Mouse (Mus musculus): ENCODE measurements around the gene Col4a4.

The Col4a4 gene

GRCm38 (mm10) chr1:82475821-82476220, 110.8 kb downstream of the Col4a4 start:
- DNase-seq (ENCODE audit: low spot score in 2 of 2): no peak

GRCm38 (mm10) chr1:82475254-82475653, 111.4 kb downstream of the Col4a4 start:
- no peak for DNase-seq (ENCODE audit: low spot score in 2 of 2)

- no peak for DNase-seq (ENCODE audit: low spot score in 2 of 2)
Observed at GRCm38 (mm10) chr1:82474461-82474961, 112.1 kb downstream of the Col4a4 start.

GRCm38 (mm10) chr1:82473467-82473866, 113.2 kb downstream of the Col4a4 start:
- DNase-seq (ENCODE audit: low spot score in 2 of 2): no peak

DNA sequence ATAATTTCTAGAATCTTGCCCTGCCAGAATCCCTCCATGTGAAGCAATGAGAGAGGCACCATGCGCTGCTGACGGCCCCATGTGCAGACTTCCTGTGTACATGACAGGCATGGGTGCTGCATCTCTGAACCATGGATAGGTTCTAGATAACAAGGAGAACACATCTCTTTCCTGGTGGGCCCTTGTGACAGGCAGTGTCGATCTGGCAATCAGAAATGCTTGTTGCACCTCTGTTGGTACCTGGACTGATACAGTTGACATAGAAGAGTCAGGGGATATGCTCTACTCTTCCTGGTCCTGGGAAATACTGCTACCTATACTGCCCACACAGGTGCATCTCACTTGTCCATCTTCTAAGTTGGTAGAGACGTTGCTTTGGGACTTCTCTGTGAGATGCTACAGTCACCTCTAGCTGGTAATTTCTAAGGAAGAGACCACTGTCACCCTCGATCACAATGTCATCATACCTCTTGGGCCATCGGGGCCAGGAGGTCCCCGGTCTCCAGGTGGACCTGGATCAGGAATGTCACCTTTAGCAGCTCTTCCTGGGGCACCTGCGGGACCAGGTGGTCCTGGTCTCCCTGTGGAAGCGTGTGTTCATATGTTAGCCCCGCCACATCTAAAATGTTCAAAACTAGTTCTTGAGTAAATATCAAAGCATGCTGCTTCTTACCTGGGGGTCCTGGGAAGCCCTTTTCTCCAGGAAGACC, 116.0 kb downstream of the Col4a4 start:
- no peak for DNase-seq (ENCODE audit: low spot score in 2 of 2)

GRCm38 (mm10) chr1:82468872-82469271, 117.8 kb downstream of the Col4a4 start:
- DNase-seq (ENCODE audit: low spot score in 2 of 2): no peak

DNA sequence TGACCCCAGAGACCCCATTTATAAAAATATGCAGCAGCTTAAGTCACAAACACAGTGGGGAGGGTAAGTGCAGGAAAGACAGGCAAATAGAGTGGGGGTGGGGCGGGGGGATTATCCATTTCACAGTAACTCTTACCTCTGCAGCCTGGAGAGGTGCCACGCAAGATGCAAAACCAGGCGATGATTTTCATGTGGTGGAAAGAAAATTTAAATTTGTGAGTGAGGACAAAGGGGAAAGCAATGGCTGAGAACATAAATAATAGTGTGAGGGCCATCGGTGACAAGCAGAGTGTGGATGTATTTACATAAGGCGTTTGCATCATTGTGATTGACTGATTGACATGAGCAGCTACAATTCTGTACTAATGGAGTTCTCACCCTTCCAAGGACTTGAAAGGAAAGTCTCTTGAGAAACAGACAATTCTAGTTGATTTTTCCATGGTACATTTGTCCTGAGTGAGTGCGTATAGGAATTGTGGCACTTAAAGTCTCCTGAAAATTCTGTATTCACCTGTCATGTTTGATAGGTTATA, 121.3 kb downstream of the Col4a4 start:
- DNase-seq (ENCODE audit: low spot score in 2 of 2): no peak

GRCm38 (mm10) chr1:82461041-82461440, 125.6 kb downstream of the Col4a4 start:
- DNase-seq (ENCODE audit: low spot score in 2 of 2): no peak

- DNase-seq (ENCODE audit: low spot score in 2 of 2): no peak
Observed at GRCm38 (mm10) chr1:82459926-82460325, 126.7 kb downstream of the Col4a4 start.

DNA sequence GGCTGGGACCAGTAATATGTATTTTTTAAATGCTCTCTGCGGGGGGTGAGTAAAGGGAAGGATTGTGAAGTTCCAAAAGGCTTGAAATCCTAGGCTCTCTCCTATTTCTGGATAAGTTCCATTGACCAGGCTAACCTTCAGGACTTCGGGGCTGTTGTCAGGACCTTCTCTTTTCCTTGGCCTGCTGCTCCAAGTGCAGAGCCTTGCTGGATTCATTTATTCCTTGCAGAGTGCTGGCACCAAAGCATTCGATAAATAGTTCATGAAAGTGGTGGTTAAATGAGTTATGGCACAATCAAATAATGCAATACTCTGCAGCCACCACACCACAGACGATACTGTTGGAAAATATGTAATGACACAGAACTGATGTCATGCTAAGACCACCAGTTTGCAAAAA, 127.3 kb downstream of the Col4a4 start:
- no peak for DNase-seq (ENCODE audit: low spot score in 2 of 2)

- no peak for DNase-seq (ENCODE audit: low spot score in 2 of 2)
Observed at GRCm38 (mm10) chr1:82454031-82454430, 132.6 kb downstream of the Col4a4 start.

DNA sequence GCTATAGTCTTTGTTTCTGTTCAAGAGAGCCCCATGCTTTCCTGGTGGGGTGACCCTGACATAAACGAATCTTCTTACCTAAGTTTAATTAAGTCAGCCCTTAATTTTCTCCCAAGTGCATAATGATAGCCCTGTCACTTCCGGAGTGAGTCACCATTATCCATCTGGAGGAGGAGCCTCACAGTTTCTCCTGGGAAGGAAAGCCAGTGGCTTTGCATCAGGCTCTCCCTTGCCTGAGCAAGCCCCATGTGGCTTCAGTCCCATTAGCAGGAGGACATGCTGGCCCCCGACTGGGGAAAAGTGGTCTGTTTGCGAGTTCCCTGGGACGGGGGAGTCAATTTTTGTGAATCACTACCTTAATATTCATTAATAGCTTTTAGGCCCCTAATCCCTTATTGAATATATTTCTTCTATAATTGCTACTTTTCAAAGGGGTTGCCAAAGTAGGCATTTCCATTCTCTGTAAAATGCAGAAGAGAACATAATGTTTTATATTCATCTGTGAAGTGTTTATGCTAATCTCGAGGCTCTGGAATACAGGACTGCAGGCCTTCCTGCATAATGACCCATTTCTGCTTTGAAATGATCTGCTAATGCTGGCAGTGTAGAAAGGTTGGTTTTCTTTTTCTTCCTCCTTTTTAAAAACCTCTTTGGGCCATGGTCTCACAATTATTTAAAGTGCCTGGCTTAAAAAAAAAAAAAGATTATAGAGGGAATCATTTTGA, 134.6 kb downstream of the Col4a4 start:
- no peak for DNase-seq (ENCODE audit: low spot score in 2 of 2)

GRCm38 (mm10) chr1:82449851-82450250, 136.8 kb downstream of the Col4a4 start:
- no peak for DNase-seq (ENCODE audit: low spot score in 2 of 2)

- no peak for DNase-seq (ENCODE audit: low spot score in 2 of 2)
Observed at GRCm38 (mm10) chr1:82446049-82446448, 140.6 kb downstream of the Col4a4 start.

GRCm38 (mm10) chr1:82443517-82443916, 143.1 kb downstream of the Col4a4 start:
- no peak for DNase-seq (ENCODE audit: low spot score in 2 of 2)

- DNase-seq (ENCODE audit: low spot score in 2 of 2): no peak
Observed at GRCm38 (mm10) chr1:82440123-82440522, 146.5 kb downstream of the Col4a4 start.

DNA sequence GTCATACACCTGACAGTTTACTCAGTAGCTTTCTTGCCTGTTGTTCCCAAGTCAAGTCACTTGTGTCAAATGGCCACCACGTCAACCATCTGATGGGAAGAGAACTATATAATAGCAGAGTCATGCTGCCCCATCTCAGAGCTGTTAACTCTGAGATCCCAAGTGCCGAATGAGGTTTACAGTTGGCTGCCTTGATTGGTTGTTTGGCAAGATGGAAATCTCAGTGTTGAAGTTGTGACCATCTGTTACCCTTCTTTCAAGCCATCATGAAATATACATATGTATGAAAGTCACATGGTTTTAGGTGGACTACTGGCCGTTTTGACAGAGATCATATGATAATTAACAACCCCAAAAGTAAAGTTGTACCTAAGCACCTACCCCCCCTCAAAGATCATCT, 149.4 kb downstream of the Col4a4 start:
- no peak for DNase-seq (ENCODE audit: low spot score in 2 of 2)

- DNase-seq (ENCODE audit: low spot score in 2 of 2): no peak
Observed at GRCm38 (mm10) chr1:82433649-82434005, 153.0 kb downstream of the Col4a4 start.

GRCm38 (mm10) chr1:82432919-82433648, 153.6 kb downstream of the Col4a4 start:
- DNase-seq (ENCODE audit: low spot score in 2 of 2): peak; percentile 84 to 88

DNA sequence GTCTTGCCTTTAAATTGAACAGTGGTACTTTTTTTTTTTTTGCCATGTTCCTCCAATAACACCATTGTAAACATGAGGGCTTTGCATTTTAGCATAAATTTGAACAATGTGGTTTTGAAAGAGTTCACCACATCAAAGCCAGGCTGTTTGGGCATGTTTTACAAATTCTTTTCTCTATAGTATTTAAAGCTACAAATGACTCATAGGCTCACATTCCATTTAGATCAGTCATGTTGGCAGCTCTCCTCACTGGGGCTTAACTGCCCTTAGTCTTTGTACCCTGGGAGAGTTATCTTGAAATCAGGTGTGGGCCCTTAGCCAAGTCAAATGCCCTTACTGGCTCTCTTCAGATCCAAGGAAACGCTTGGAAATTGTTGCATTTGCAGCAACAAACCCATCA, 157.6 kb downstream of the Col4a4 start:
- no peak for DNase-seq (ENCODE audit: low spot score in 2 of 2)

DNA sequence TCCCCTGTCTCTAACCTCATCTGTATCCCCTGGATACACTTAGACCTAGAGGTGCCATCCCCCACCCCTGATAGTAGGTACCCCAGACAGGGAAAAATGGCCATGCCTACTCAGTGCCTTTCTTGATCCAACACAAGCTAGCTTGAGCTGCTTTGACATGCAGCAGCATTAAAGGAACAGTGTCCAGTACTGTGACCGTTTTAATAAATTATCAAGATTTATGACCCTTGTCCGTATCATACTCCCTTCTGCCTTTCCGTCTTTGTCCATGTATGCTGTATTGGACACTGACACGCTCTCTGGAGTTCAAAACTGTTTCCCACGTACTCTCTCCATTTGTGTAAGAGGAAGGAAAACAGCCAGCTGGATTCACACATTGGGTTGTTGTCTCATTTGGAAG, 158.9 kb downstream of the Col4a4 start:
- DNase-seq (ENCODE audit: low spot score in 2 of 2): no peak

GRCm38 (mm10) chr1:82415641-82416040, 171.0 kb downstream of the Col4a4 start:
- no peak for DNase-seq (ENCODE audit: low spot score in 2 of 2)
